Mouse (Mus musculus): ENCODE data around the gene Tacc2. TPM values are rescaled to one million over a fixed set of nuclear protein-coding genes. Genes with fewer than 3 reads are reported as not detected.

The Tacc2 gene
- total and polyA plus RNA-seq, 2 experiments: 10.0 to 14.3 TPM

- H3K79me2 ChIP-seq (ENCODE audit: control insufficient read depth, insufficient read depth, low read length): peaks cover 9% of the 10 kb centered on the region
- 79% methylated on average over 12 of the region's 12 CpGs for WGBS
- no peak overlapping the region for H3K27ac ChIP-seq (replicated peaks; ENCODE audit: insufficient read depth, low read depth, low read length)
- H3K27me3 ChIP-seq (ENCODE audit: control insufficient read depth, insufficient read depth, low read length): no peaks in the 10 kb centered on the region
- no peak overlapping the region for H3K4me3 ChIP-seq (ENCODE audit: insufficient read depth, low read depth, low read length)
- no peak overlapping the region for H3K9ac ChIP-seq (ENCODE audit: low read depth, low read length)
- H3K4me1 ChIP-seq (ENCODE audit: control insufficient read depth, insufficient read depth, low read length): peaks cover 5% of the 10 kb centered on the region; the same call in 1 of the 2 replicates
- H3K36me3 ChIP-seq (ENCODE audit: control insufficient read depth, insufficient read depth, low read length): peaks cover 12% of the 10 kb centered on the region; the same call in 1 of the 2 replicates
- DNase-seq (ENCODE audit: extremely low read depth, low read depth, low spot score): no peak
- TF ChIP-seq POLR2A (IDR thresholded peaks at IDR 0.05; ENCODE audit: extremely low read depth, insufficient read depth, low read length): no peak
- no peak for TF ChIP-seq CTCF (IDR thresholded peaks at IDR 0.05; ENCODE audit: low read depth, low read length)
Observed at GRCm38 (mm10) chr7:130547635-130548175, 29.5 kb upstream of the Tacc2 start.

DNA sequence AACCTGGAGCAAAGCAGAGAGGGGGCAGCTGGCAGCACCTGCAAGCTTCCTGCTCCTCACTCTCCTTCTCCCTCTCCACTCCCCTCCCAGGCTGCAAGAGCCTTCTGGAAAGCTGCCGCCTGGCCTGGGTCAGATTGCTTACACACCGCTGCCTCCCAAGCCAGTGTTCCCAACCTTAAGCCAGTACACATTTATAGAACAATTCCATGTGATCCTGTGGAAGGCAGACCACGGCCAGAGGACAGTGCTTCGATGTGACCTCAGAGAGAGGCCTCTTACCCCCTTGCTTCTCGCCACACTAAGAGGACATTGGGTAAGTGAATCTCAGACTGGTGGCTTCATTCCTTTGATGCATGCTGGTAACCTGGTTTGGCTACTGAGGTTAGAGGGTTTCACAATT is 24.5 kb upstream of the Tacc2 start:
- Histone ChIP-seq H3K4me1 (ENCODE audit: control insufficient read depth, insufficient read depth, low read length) (no peaks in the 10 kb centered on the region), H3K27ac (replicated peaks; ENCODE audit: insufficient read depth, low read depth, low read length) (no peak overlapping the region), H3K36me3 (ENCODE audit: control insufficient read depth, insufficient read depth, low read length) (no peaks in the 10 kb centered on the region), H3K4me3 (ENCODE audit: insufficient read depth, low read depth, low read length) (no peak overlapping the region), H3K27me3 (ENCODE audit: control insufficient read depth, insufficient read depth, low read length) (no peaks in the 10 kb centered on the region), H3K9ac (ENCODE audit: low read depth, low read length) (no peak overlapping the region), H3K79me2 (ENCODE audit: control insufficient read depth, insufficient read depth, low read length) (no peaks in the 10 kb centered on the region)
- no peak for TF ChIP-seq POLR2A (IDR thresholded peaks at IDR 0.05; ENCODE audit: extremely low read depth, insufficient read depth, low read length)
- DNase-seq (ENCODE audit: extremely low read depth, low read depth, low spot score): no peak
- 85% methylated on average over 5 of the region's 5 CpGs for WGBS

DNA sequence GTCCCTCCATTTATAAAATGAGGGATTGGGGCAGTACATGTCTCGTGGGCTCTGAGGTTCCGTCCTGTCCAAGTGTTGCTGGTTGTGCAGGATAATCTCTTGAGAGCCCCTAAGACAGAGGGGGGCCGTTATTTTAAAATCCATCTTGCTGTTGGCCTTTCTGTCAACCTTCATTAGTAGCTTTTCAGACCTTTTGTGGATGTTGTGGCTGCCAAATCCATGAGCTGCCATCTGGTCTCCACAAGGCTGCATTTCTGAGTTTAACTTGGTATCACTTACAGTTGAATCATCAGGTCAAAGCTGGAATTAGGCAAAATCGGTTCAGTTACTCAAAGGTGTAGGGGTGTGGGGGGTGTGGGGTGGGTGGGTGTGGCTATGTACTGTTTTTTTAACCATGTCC is 23.9 kb upstream of the Tacc2 start:
- Histone ChIP-seq H3K36me3 (ENCODE audit: control insufficient read depth, insufficient read depth, low read length) (no peaks in the 10 kb centered on the region), H3K9ac (ENCODE audit: low read depth, low read length) (no peak overlapping the region), H3K27me3 (ENCODE audit: control insufficient read depth, insufficient read depth, low read length) (no peaks in the 10 kb centered on the region), H3K27ac (replicated peaks; ENCODE audit: insufficient read depth, low read depth, low read length) (no peak overlapping the region), H3K4me3 (ENCODE audit: insufficient read depth, low read depth, low read length) (no peak overlapping the region), H3K79me2 (ENCODE audit: control insufficient read depth, insufficient read depth, low read length) (no peaks in the 10 kb centered on the region), H3K4me1 (ENCODE audit: control insufficient read depth, insufficient read depth, low read length) (no peaks in the 10 kb centered on the region)
- no peak for DNase-seq (ENCODE audit: extremely low read depth, low read depth, low spot score)
- 85% methylated on average over 4 of the region's 4 CpGs for WGBS
- no peak for TF ChIP-seq POLR2A (IDR thresholded peaks at IDR 0.05; ENCODE audit: extremely low read depth, insufficient read depth, low read length)
- TF ChIP-seq CTCF (IDR thresholded peaks at IDR 0.05; ENCODE audit: low read depth, low read length): no peak

GRCm38 (mm10) chr7:130555597-130555996 is 21.6 kb upstream of the Tacc2 start:
- TF ChIP-seq POLR2A (IDR thresholded peaks at IDR 0.05; ENCODE audit: extremely low read depth, insufficient read depth, low read length) (no peak), CTCF (IDR thresholded peaks at IDR 0.05; ENCODE audit: low read depth, low read length) (no peak)
- 84% methylated on average over 5 of the region's 5 CpGs for WGBS
- no peak overlapping the region for H3K4me3 ChIP-seq (ENCODE audit: insufficient read depth, low read depth, low read length)
- no peaks in the 10 kb centered on the region for H3K79me2 ChIP-seq (ENCODE audit: control insufficient read depth, insufficient read depth, low read length)
- no peak overlapping the region for H3K27ac ChIP-seq (replicated peaks; ENCODE audit: insufficient read depth, low read depth, low read length)
- no peaks in the 10 kb centered on the region for H3K27me3 ChIP-seq (ENCODE audit: control insufficient read depth, insufficient read depth, low read length)
- H3K9ac ChIP-seq (ENCODE audit: low read depth, low read length): no peak overlapping the region
- DNase-seq (ENCODE audit: extremely low read depth, low read depth, low spot score): no peak
- H3K4me1 ChIP-seq (ENCODE audit: control insufficient read depth, insufficient read depth, low read length): no peaks in the 10 kb centered on the region
- no peaks in the 10 kb centered on the region for H3K36me3 ChIP-seq (ENCODE audit: control insufficient read depth, insufficient read depth, low read length)

DNA sequence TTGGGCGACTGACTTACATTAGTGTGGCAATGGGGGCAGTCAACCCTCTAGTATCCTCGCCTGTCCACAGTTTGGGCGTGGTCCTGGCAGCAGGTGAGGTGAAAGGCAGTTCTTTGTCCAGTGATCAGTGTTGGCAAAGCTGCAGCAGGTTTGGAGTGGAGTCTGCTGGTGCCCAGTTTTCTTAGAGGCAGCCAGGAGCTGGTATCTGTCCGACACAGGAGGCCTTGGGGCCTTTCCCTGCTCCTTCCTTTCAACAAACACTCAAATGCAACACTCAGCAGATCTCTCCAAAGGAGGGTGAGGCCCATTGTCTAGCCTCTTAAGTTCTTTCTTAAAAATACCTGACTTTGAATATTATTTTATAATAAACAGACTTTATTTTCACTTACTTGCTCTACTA is 18.6 kb upstream of the Tacc2 start:
- DNase-seq (ENCODE audit: extremely low read depth, low read depth, low spot score): no peak
- TF ChIP-seq POLR2A (IDR thresholded peaks at IDR 0.05; ENCODE audit: extremely low read depth, insufficient read depth, low read length) (no peak), CTCF (IDR thresholded peaks at IDR 0.05; ENCODE audit: low read depth, low read length) (no peak)
- Histone ChIP-seq H3K36me3 (ENCODE audit: control insufficient read depth, insufficient read depth, low read length) (no peaks in the 10 kb centered on the region), H3K27ac (replicated peaks; ENCODE audit: insufficient read depth, low read depth, low read length) (no peak overlapping the region), H3K79me2 (ENCODE audit: control insufficient read depth, insufficient read depth, low read length) (no peaks in the 10 kb centered on the region), H3K4me3 (ENCODE audit: insufficient read depth, low read depth, low read length) (no peak overlapping the region), H3K4me1 (ENCODE audit: control insufficient read depth, insufficient read depth, low read length) (no peaks in the 10 kb centered on the region), H3K27me3 (ENCODE audit: control insufficient read depth, insufficient read depth, low read length) (no peaks in the 10 kb centered on the region), H3K9ac (ENCODE audit: low read depth, low read length) (no peak overlapping the region)
- WGBS: 91% methylated on average over 4 of the region's 4 CpGs

DNA sequence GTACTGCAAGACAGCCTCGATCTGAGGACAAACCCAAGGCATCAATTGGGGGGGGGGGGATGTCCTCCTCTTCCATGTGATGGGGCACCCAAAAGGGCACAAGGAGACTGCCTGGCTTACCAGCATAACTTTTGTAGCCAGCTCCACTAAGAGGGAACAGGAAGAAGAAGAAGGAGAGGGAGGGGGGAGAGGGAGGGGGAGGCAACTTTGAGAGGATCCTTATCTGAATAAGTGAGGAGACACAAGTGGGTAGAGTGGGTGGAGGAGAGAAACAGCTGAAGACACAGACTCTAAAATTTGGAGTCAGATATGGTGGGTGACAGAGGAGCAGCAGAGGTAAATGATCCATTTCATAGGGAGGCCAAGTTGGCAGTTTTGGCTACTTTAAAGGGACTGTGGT is 16.3 kb upstream of the Tacc2 start:
- Histone ChIP-seq H3K79me2 (ENCODE audit: control insufficient read depth, insufficient read depth, low read length) (no peaks in the 10 kb centered on the region), H3K4me1 (ENCODE audit: control insufficient read depth, insufficient read depth, low read length) (no peaks in the 10 kb centered on the region), H3K9ac (ENCODE audit: low read depth, low read length) (no peak overlapping the region), H3K27me3 (ENCODE audit: control insufficient read depth, insufficient read depth, low read length) (no peaks in the 10 kb centered on the region), H3K27ac (replicated peaks; ENCODE audit: insufficient read depth, low read depth, low read length) (no peak overlapping the region), H3K36me3 (ENCODE audit: control insufficient read depth, insufficient read depth, low read length) (no peaks in the 10 kb centered on the region), H3K4me3 (ENCODE audit: insufficient read depth, low read depth, low read length) (no peak overlapping the region)
- WGBS: 75% methylated on average over 1 of the region's 1 CpGs
- TF ChIP-seq CTCF (IDR thresholded peaks at IDR 0.05; ENCODE audit: low read depth, low read length) (no peak), POLR2A (IDR thresholded peaks at IDR 0.05; ENCODE audit: extremely low read depth, insufficient read depth, low read length) (no peak)
- no peak for DNase-seq (ENCODE audit: extremely low read depth, low read depth, low spot score)

All from liver, adult 2 months (tissue).